Mouse (Mus musculus): Measurements from ENCODE around the gene Psme3.

GRCm38 (mm10) chr11:101330371-101330924, 14.4 kb downstream of the Psme3 start, which contains the start of gene Aoc3:
- TF ChIP-seq CTCF (IDR thresholded peaks at IDR 0.05; ENCODE audit: low read depth) (no peak), EP300 (IDR thresholded peaks at IDR 0.05; ENCODE audit: low read depth) (no peak)

Data from liver, postnatal 0 days (tissue).